Mouse (Mus musculus) 3T3-L1 (cell line): ENCODE measurements around the gene Olfr109.

Experiments used
- DNase-seq: peaks from one replicate; pipeline ENCODE4 v3.0.0-alpha.2; 2015; ENCODE audit warnings: low read depth, low spot score

The Olfr109 gene

DNA sequence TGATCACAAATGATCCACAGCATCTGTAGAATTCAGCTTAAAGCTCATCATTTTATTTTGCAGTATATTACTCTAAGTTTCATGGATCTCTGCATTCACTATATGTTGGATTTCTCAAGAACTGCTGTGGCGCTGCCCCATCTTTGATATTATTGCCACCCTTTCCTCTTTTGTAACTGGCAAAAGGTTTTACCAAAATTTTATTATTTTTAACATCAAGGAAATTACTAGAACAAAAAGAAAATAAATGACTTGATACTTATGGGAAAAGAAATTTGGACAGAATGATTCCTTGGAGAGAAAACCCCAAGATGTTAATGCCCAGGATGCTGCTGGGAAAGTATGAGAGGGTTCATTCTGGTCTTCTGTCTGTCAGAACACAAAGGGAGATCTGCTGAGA, at the start of gene Olfr109:
Olfr109 (plus strand) TSS at position 301 of the 400 bp plus-strand sequence.
- no peak for DNase-seq

DNA sequence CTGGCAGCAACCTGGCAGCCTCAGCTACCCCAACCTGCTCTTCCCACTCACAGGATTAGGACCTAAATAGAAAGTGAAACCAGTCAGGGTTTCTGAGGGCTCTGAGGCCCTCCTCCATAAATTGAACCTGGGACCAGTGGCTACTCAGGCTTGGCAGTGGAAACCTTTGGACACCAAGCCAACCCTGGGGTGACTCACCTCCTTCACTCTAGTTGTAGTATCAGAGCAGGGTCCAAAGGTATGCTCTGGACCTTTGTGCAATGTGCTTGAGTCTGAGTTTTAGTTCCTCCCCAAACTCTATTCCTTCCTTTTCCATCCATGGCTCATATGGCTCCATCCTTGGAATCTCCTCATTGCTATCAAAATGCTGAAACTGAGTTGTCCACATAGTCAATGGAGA, 45.3 kb upstream of the Olfr109 start:
- no peak for DNase-seq

DNA sequence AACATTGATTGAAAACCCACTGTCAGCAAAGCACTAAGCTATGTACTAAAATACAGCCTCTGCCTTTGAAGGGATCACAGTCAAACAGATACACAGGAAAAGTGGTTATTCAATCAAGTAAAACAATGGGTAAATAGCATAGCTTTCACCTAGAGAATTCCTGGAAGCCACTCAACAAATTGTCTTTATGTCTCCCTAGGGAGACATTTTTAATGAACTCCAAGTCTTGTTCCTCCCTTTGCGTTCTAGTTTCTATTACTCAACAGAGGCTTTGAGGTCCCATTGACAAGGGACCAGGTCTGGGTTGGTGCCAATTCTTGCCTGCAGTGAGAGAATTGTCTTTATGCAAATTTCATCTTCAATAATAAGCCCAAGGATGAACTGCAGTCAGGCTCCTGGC, 13.5 kb upstream of the Olfr109 start, which contains the start of gene Olfr108:
Olfr108 (plus strand) TSS at position 301 of the 400 bp plus-strand sequence.
- DNase-seq = no peak

DNA sequence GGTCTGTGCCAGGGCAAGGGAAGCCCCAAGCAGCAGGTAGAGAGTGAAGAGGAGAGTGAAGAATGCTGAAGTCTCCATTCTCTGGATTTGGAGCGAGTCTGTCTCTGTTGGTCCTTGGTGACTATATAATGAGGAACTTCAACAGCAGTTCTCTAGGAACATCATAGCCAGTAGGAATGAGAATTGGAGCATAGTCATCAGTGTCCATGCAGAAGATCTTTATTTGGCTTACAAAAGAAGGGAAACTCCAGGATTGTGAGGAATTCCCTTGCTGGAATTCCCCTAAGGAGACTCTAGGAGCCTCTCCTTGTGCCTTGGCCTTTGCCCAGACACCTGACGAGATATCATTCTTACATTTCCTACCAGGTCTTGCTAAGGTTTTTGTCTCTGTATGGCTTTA, 24.7 kb downstream of the Olfr109 start, which contains the start of gene H2-M2:
H2-M2 (minus strand) TSS at position 101 of the 400 bp plus-strand sequence.
- no peak for DNase-seq

DNA sequence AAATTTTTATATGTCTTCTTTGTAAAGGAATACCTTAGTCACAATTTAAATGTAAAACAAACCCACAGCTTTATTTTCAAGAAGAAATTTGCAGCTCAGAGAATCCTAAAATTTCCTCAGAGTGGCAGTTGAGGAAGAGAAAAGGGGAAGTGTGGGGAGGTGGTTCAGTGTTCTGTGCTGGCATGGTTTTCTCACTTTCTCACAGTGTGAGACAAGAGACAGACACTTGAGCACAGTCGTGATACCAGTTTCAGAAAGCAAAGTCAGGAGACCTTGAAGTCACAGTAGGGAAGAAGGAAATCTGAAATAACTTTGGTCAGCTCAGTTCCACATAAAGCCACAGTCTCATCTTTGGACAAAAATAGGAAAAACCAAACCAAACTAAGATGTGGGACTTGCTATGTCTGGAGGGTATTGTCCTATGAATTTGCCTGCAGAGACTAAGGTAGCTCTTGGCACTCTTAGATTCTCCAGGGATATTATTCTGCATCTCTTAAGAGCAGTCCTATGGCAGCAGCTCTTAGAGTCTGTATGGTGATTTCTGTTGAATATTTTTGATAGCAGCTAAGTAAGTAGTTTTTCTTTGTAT, 33.3 kb downstream of the Olfr109 start, which contains the start of gene Olfr110:
Olfr110 (plus strand) TSS at position 539 of the 589 bp plus-strand sequence.
- no peak for DNase-seq

DNA sequence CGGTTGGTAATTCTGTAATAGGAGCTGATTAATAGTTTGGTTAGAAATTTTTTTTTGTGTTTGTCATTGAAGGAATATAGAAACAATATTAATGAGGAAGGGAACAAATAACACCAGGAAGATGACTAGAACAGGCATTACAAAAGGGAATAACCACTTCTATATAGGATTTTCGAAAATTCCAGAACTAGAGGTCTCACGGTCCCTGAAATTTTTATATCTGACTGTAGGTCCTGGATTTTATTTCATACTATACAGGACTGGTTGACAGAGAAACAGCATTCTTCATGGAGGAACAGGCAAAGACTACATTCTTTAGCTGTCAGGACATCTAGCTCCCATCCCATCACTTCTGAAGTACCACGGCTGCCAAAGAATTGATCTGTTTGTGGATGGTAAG, 49.0 kb downstream of the Olfr109 start, which contains the start of gene Olfr111:
Olfr111 (plus strand) TSS at position 301 of the 400 bp plus-strand sequence.
- DNase-seq = no peak
